Mouse (Mus musculus): ENCODE measurements around the gene F11r.

Gene F11r

DNA sequence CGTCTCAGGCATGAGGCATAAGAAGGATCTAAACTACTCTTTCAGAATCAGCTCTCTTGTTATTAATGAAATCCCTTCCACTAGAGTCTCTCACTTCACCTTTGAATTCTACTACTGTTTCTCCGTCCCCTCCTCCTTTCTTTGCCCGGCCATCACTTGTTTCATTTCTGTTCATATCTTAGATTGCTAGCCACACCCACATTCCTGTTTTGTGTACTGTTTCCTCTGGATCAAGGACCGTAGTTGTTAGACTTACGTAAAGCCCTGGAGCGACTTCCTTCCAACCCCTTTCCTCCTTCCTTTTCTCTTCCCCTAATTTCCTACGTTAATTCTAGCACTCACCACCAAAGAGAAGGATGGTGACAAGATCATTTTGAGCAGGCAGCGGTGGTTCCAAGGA is 1.7 kb downstream of the F11r start:
- DNase-seq: no peak

DNA sequence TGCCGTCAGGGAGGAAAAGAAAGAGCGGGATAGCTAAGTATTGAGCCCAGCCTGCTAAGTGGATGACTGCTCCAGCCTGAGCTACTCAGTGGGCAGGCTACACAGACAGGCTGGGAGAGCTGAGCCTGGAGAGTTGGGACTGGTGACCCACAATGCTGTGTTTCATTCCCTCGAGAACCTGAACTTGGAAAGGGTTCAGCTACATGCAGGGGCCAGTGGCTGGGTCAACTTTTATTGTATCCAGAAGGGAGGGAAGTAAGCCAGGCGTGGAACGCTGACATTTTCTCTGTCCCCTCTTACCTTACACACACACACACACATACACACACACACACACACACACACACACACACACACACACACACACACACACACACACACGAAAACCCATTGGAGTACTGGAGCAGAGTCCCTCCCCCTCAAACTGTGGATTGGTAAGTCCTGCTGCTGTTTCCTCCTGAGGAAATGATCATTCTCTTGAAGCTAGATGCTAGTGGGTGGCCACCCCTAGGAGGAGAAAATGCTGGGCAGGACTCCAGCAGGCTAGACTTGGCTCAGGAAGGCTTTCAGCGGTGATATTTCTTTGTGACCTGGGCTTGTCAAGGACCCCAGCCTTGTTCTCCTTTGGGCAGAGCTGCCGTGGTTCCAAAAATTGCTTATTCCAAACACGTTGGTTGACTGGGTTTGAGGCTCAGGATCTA is 2.8 kb downstream of the F11r start:
- no peak for DNase-seq

DNA sequence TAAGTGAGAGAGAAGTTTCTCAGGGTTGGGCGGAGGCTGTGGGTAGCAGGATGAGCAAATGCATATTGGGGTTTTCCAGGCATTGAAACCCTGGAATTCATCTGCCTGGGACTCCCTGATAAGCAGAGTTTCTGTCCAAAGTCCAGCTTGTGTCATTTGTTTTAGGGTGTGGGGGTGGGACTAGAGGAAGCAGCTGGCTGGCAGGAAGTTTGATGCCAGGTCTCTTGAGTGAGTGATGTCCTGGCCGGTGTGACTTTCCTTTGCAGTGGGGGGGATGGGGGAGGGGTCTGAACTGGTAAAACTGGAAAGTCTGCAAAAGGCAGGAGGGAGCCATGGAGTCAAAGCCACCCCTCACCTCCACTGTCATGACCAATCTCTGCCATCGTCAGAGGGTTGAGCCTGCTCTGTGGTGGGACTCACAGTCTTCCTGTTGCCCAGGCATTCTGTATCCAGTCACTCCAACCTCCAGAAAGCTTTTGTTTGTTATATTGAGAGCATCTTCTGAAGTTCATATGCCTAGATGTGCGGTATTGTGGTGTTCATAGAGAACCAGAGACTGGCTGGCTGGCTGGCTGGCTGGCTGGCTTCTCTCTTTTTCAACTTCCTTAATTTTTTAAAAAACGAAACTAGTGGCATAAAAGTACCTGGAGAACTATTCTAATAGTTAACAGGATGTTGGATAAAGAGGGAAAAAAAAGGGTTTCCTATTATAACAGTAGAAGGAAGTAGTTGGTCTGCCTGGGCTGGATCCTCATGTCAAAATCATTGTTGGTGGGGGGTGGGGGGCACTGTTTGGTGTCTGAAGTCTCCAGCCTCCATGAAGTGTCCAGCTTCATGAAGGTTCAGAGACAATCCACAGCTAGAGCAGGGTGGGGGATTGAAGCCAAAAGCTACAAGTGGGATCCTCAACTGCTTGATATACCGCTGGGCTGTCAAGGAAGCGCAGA is 4.4 kb downstream of the F11r start:
- no peak for DNase-seq

DNA sequence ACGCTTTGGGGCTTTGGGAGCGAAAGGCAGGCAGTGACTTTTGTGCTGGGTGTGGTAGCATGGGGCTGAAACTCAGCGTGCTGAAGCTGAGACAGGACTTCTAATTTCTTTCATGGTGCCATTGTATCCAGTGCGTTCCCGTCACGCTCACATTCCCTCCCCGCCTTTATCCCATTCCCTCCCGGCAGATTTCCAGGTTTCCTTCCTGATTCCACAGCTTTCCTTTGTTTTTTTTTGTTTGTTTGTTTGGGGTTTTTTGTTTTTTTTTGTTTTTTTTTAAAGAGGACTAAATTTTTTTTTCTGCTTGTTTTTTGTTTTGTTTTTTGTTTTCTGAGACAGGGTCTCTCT is 5.1 kb downstream of the F11r start:
- DNase-seq: no peak

GRCm38 (mm10) chr1:171445050-171445449 is 7.7 kb downstream of the F11r start:
- DNase-seq: no peak

DNA sequence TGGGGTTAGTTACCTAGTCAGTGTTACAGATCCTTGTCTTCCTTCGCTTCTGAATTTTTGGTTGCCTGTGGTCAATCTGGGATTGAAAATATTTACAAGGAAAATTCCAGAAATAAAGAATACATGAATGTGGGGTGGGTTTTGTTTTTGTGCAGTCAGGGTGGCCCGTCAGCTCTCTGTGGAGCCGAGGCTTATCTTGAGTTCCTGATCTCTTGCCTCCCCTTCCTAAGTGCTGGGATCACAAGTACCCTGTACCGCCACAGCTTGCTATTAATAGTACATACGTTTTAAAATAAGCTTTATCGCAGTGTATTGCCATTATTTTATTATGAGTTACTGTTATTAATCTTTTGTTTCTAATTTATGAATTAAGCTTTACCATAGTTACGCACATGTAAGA is 9.5 kb downstream of the F11r start:
- no peak for DNase-seq

- no peak for DNase-seq
These were observed 10.4 kb downstream of the F11r start for GRCm38 (mm10) chr1:171447692-171448091.

DNA sequence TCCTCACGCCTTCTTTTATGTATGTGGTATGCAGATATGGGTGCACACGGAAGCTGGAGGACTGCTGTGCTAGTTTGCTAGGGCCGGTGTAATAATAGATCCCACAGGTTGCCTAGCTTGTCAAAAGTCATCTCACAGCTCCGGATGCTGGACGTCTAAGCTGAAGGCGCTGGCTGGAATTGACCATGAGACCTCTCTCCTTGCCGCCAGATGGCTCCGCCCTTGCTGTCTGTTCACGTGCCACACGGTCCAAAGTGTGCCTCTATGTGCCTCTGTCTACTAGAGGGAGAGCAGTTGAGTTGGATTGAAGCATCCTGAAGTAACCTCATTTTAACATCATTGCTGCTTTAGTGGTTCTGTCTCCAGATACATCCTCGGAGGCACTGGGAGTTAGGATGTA is 12.7 kb downstream of the F11r start:
- DNase-seq: no peak

GRCm38 (mm10) chr1:171451001-171451400 is 13.7 kb downstream of the F11r start:
- DNase-seq: no peak

- DNase-seq: no peak
These were observed 15.2 kb downstream of the F11r start for GRCm38 (mm10) chr1:171452522-171452921.

- DNase-seq: no peak
These were observed 15.6 kb downstream of the F11r start for GRCm38 (mm10) chr1:171452923-171453322.

DNA sequence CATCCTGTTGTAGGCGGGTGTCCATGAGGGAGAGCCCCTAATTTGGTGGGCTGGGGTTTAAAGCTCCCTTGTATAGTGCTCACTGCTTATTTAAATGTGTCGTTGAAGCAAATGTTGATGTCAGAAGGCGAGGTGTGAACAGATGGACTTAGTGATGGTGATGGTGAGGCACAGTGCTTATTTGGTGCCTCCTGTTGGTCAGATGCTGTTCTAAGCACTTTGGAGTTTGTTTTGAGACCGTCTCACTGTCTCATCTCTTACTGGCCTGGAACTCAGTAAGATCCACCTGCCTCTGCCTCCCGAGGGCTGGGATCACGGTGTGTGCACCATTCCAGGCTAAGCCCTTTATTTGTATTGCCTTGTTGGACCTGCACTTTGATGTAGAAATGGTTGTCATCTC is 17.6 kb downstream of the F11r start:
- no peak for DNase-seq

DNA sequence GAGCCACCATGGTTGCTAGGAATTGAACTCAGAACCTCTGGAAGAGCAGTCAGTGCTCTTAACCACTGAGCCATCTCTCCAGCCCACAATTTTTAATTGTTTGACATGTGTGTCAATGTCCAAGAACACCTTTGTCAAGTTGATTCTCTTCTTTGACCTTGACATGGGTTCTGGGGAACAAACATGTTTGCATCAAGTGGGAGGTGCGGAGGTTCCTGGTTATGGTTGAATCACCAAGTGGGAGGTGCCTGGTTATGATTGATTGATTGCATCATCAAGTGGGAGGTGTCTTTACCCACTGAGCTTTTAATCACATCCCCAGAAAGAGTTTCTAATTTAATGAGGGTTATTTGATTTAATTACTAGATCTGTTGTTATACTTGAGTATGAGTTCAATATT is 20.2 kb downstream of the F11r start:
- no peak for DNase-seq

DNA sequence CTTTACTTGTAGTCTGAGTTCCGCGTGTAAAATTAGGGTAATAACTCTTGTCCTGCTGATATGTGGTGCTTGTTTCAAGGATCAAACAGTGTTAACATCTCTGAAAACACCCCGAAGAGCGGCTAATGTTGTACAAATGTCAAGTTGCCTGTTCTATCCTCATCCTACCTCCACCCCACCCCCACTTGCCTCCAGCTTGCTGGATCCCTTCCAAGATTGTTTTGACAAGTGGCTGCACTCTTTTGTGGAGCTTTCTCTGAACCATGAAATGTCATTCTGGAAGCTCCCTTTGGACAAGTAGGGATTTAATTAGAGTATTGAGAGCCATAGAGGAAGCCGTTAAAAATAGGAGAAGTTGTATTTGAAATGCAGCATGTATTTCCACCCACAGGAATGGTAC is 22.5 kb downstream of the F11r start:
- no peak for DNase-seq

DNA sequence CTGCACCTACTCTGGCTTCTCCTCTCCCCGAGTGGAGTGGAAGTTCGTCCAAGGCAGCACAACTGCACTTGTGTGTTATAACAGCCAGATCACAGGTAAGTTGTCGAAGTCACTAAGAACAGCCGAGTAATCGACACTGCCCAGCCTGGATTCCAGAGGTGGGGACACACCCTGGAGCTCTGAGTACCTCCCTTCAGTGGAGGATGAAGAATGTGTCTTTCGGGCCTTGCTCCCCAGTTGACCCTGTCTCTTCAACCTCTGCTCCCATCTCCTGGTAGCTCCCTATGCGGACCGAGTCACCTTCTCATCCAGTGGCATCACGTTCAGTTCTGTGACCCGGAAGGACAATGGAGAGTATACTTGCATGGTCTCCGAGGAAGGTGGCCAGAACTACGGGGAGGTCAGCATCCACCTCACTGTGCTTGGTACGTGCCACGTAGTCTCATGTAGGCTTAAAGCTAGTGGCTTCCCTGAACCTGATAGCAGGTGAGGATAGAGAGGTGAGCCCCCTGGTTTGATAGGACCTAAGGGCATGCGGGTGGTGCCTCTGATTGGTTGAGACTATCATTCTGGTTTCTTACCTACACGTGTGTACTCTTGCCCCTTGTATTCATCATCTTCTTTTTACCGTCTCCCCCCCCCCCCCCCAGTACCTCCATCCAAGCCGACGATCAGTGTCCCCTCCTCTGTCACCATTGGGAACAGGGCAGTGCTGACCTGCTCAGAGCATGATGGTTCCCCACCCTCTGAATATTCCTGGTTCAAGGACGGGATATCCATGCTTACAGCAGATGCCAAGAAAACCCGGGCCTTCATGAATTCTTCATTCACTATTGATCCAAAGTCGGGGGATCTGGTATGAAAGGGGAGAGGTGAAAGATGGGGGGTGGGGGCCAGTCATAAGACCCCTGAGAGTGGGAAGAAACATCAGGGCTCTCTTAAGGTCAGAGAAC is 23.5 kb downstream of the F11r start:
- no peak for DNase-seq

- DNase-seq: no peak
These were observed 25.8 kb downstream of the F11r start for GRCm38 (mm10) chr1:171463133-171463532.

DNA sequence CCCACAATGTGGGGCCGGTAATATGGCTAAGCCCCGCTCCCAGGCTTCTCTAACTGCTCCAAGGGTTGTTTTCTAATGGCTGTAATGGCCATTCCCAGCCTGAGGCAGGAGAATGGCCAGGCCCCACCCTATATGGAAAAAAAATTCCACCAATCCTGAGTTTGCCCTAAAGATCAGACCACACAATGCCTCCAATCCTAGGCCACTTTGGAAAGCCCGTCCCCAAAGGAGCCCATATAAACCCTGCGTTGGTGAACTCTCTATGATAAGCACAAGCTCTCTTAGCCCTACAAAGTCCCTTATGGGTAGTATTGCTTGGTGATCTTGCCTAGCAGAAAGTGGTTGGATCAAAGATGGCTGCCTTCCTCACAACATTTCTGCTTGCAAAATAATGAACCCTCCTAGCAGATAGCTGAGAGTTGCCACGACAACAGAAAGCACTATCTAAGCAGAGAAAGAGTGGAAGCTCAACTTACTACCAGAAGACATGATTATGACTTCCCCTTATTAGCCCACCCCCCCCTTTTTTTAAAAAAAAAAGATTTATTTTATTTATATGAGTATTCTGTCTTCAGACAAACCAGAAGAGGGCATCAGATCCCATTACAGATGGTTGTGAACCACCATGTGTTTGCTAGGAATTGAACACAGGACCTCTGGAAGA is 28.5 kb downstream of the F11r start:
- DNase-seq: no peak

DNA sequence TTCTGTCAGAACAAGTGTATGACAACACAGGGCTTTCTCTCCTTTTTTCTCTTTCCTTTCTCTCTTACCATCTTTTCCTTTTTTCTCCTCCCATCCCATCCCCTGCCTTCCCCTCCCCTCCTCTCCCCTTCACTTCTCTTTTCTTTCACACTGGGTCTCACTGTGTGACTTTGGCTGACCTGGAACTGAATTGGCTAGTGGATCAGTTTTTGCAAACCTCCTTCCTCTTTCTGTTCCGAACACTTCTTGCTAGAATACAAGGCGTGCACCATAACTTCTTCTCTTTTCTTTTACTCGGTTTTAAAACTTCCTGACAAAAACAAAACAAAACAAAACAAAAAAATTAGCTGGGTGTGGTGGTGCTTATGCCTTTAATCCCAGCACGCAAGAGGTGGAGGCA is 29.2 kb downstream of the F11r start:
- no peak for DNase-seq

GRCm38 (mm10) chr1:171469678-171470077 is 32.3 kb downstream of the F11r start:
- DNase-seq: no peak

DNA sequence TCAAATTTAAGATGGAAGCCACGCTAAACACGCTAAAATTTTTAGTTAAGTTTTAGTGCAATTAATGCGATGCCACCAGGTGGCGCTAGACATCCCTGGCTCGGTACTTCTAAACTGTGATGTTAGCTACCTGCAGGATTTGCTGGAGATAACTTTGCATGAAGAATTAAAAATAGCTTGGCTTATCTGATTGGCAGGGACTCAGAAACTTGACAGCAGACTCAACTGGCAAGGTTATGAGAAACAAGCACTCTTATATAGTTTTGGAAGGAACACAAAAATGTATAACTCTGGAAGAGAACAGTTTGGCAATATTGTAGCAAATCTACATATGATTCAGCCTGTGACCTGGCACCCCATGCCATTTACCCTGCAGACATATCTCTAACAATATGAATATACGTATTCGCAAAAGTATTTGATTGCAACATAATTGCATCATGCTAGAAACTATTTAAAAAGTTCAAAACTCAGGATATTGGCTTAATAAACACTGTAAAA is 33.1 kb downstream of the F11r start:
- peak; percentile 48 for DNase-seq

GRCm38 (mm10) chr1:171470896-171471295 is 33.6 kb downstream of the F11r start:
- no peak for DNase-seq

DNA sequence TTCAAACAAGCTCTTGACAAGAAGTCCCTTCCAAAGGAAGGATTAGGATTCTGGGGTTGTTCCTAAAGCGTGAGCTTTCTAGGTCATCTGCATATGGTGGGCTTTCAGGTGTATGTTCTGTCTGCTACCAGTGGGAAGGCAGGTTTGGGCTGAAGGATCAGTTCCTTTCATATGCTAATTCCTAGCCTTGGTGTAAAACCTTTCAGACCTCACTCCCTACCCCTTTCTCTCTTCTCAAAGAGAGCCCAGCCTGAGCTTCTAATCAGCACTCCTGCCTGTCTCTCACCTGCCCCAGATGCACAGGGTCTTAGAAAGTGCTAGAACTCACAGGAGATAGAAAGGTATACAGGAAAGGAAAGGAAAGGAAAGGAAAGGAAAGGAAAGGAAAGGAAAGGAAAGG is 34.1 kb downstream of the F11r start:
- DNase-seq: no peak
